Mouse (Mus musculus): ENCODE results near the gene Phb2. TPM values are rescaled to one million over a fixed set of nuclear protein-coding genes. Genes with fewer than 3 reads are reported as not detected.

Gene Phb2
- polyA plus RNA-seq, 1 experiment from 2014 or later: 377 TPM

DNA sequence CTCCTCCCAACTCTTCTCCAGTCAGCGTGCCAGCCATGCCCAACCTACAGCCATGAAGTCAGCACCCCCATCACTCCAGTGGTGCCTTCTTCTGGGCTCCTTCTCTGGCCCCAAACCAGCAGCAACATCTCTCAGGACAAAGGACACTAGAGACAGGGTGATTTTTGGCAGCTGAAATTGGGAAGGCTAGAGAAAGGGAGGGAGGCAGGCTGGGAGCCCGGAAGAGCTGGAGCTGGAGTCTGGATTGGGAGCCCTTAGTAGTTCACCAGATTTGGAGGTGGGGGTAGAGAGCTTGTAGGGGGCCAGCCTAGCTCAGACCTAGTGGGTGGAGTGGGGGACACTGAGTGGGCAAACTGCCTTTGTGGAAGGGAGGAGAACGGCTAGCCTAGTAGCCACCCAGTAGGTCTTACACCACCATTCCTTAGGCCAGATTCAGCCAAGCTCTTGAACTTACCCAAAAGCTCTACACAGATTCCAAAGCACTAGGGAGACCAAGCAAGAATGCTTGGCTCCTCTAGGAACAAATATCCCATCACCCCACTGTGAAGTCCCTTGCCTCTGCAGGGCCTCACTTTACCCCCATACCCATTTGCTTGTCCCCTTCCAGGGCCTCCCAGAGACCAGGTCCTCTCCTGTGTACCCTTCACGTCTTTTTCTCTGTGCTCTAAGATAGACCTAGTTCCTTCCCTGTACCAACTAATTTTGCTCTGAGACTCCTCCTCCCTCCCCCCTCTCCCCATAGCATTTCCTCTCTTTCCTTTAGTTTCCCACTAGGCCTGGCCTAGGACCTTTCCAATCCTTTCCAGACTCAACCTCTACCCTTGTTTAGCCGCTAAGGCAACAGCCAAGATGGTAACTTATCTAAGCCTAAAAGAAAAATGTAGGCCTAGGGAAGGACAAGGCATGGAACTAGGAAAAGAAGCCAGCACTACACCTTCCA, 46.0 kb downstream of the Phb2 start:
- WGBS: 20% methylated on average over 5 of the region's 5 CpGs
- ATAC-seq (ENCODE audit: insufficient read depth): peak; percentile 50
- H3K4me1 ChIP-seq (ENCODE audit: insufficient read depth): peaks cover 22% of the 10 kb centered on the region

DNA sequence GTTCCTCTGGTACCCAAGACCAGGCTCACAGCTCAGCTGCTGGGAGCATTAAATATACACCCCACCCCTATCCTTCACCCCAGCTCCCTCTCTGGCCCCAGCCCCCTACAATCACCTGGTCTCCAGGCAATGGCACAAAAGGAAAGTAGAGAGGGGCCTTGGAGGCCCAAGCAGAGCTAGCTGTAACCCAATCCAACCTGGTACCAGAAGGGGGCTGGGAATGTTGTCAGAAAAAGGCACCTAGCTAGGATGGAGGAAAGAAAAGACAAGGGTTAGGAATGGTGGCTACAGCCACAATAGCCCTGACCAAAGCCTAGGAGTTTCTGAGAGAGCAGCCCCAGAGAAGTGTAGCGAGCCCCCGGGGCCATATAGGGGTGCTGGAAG, 46.7 kb downstream of the Phb2 start:
- Histone ChIP-seq H3K4me2 (peak overlapping the region; percentile 78), H3K9ac (peak overlapping the region; percentile 38), H3K9me3 (ENCODE audit: low read depth, low read length) (no peaks in the 10 kb centered on the region), H3K4me1 (ENCODE audit: insufficient read depth) (peaks cover 22% of the 10 kb centered on the region), H3K27ac (ENCODE audit: low read depth) (peak overlapping the region; percentile 97), H3K27me3 (ENCODE audit: insufficient read depth, low read length) (no peaks in the 10 kb centered on the region), H3K4me3 (ENCODE audit: low read depth, low read length) (peak overlapping the region; percentile 78; the same call in 1 of the 2 replicates), H3K36me3 (ENCODE audit: insufficient read depth) (no peaks in the 10 kb centered on the region)
- ATAC-seq (ENCODE audit: insufficient read depth) (no peak), DNase-seq (no peak)
- TF ChIP-seq CTCF (IDR thresholded peaks at IDR 0.05; ENCODE audit: low read depth): no peak
- 42% methylated on average over 2 of the region's 2 CpGs for WGBS

More for the DNA sequence above, 46.0 kb downstream of the Phb2 start:
- Histone ChIP-seq H3K27ac (ENCODE audit: low read depth) (peak overlapping the region; percentile 97), H3K4me3 (ENCODE audit: low read depth, low read length) (peak overlapping the region; percentile 78), H3K27me3 (ENCODE audit: insufficient read depth, low read length) (no peaks in the 10 kb centered on the region), H3K9me3 (ENCODE audit: low read depth, low read length) (no peaks in the 10 kb centered on the region), H3K4me2 (peak overlapping the region; percentile 78), H3K36me3 (ENCODE audit: insufficient read depth) (no peaks in the 10 kb centered on the region; the same call in 1 of the 2 replicates), H3K9ac (peak overlapping the region; percentile 90)
- no peak for TF ChIP-seq CTCF (IDR thresholded peaks at IDR 0.05; ENCODE audit: low read depth)
- peak; percentile 90 for DNase-seq

DNA sequence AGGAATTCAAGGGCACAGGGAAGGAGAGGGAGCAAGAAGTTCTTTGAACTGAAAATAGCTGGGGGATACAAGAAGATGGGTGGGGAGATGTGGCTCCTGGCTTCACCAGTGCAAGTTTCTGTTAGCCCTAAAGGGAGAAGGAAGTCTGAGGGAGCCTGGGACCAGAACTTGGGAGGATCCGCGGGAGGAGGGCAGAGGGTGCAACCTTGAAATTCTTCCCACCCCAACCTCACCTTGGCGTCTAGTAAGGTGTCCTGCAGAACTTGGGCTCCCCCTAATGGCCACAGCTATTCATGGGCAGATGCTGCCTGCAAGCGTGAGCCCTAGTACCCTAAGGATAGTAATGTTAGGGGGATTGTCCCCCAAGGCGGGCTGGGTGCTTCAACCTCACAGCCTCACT, 47.1 kb downstream of the Phb2 start:
- H3K9ac ChIP-seq: peak overlapping the region; percentile 38
- H3K4me2 ChIP-seq: peak overlapping the region; percentile 78
- peak overlapping the region; percentile 97 for H3K27ac ChIP-seq (ENCODE audit: low read depth)
- peaks cover 21% of the 10 kb centered on the region for H3K4me1 ChIP-seq (ENCODE audit: insufficient read depth)
- peak overlapping the region; percentile 78; the same call in 1 of the 2 replicates for H3K4me3 ChIP-seq (ENCODE audit: low read depth, low read length)
- WGBS: 4% methylated on average over 5 of the region's 5 CpGs
- ATAC-seq (ENCODE audit: insufficient read depth): no peak
- TF ChIP-seq CTCF (IDR thresholded peaks at IDR 0.05; ENCODE audit: low read depth): peak; percentile 94
- H3K36me3 ChIP-seq (ENCODE audit: insufficient read depth): no peaks in the 10 kb centered on the region
- no peaks in the 10 kb centered on the region for H3K9me3 ChIP-seq (ENCODE audit: low read depth, low read length)
- no peaks in the 10 kb centered on the region for H3K27me3 ChIP-seq (ENCODE audit: insufficient read depth, low read length)
- DNase-seq: peak; percentile 92

DNA sequence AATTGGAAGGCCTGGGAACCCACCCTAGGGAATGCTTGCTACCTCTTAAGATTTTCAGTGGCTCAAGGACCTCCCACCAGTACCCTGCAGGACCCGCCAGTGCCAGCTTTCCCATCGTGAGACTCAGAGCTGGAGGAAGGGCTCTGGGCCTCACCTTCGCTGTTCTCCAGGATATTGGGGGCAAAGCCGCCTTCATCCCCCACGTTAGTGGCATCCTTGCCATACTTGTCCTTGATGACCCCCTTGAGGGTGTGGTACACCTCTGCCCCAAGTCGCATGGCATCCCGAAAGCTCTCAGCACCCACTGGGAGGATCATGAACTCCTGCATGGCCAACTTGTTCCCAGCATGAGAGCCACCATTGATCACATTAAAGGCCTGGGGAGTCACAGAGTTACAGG, 53.8 kb downstream of the Phb2 start:
- Histone ChIP-seq H3K4me1 (ENCODE audit: insufficient read depth) (0 out of 2 replicates have a peak, but pooled peaks cover 3% of the 10 kb centered on the region), H3K9ac (no peak overlapping the region), H3K36me3 (ENCODE audit: insufficient read depth) (no peaks in the 10 kb centered on the region), H3K27ac (ENCODE audit: low read depth) (no peak overlapping the region), H3K9me3 (ENCODE audit: low read depth, low read length) (no peaks in the 10 kb centered on the region), H3K4me3 (ENCODE audit: low read depth, low read length) (no peak overlapping the region), H3K27me3 (ENCODE audit: insufficient read depth, low read length) (no peaks in the 10 kb centered on the region), H3K4me2 (no peak overlapping the region)
- 84% methylated on average over 7 of the region's 7 CpGs for WGBS
- DNase-seq: no peak
- no peak for TF ChIP-seq CTCF (IDR thresholded peaks at IDR 0.05; ENCODE audit: low read depth)
- no peak for ATAC-seq (ENCODE audit: insufficient read depth)

MicroRNA genes within 50 kb of the gene (microRNA counts, 519-probe panel; counts per million panel counts)
- microRNA mmu-miR-141 (3,107 counts per million, percentile 60 among the panel's probes with 10 or more counts), microRNA mmu-miR-200c (4,303 counts per million, percentile 88 among the panel's probes with 10 or more counts)

Small RNA genes lying within 50 kb of the gene (microRNA-seq; reads per million reads assigned to microRNA genes)
- gene Mir141 (ENCODE audit: borderline number of aligned reads) (1,903 reads per million, percentile 79 among the genes with 10 or more reads in this experiment), gene Mir200c (ENCODE audit: borderline number of aligned reads) (12,426 reads per million, percentile 95 among the genes with 10 or more reads in this experiment)

Other genes with a start within 250 kb of the Phb2 start
- 1.9 and 2.0 TPM in 2 replicates for gene Clstn3, start 247.5 kb upstream of the Phb2 start, polyA plus RNA-seq (2014; fragmentation: Nextera tagmentation; extraction: Ambion mirVana)
- 0.66 and 0.78 TPM in 2 replicates for gene C1rl, start 219.2 kb upstream of the Phb2 start, polyA plus RNA-seq (2014; fragmentation: Nextera tagmentation; extraction: Ambion mirVana)
- 1.9 TPM in 2 replicates for gene C1ra, start 199.9 kb upstream of the Phb2 start, polyA plus RNA-seq (2014; fragmentation: Nextera tagmentation; extraction: Ambion mirVana)
- 0.64 and 1.2 TPM in 2 replicates for gene C1s1, start 170.0 kb upstream of the Phb2 start, polyA plus RNA-seq (2014; fragmentation: Nextera tagmentation; extraction: Ambion mirVana)
- gene C1rb, start 142.0 kb upstream of the Phb2 start, polyA plus RNA-seq (2014; fragmentation: Nextera tagmentation; extraction: Ambion mirVana): not detected in 2 replicates
- gene C1s2, start 76.3 kb upstream of the Phb2 start, polyA plus RNA-seq (2014; fragmentation: Nextera tagmentation; extraction: Ambion mirVana): not detected in 2 replicates
- 50.3 and 53.1 TPM in 2 replicates for gene Lpcat3, start 49.3 kb upstream of the Phb2 start, polyA plus RNA-seq (2014; fragmentation: Nextera tagmentation; extraction: Ambion mirVana)
- gene Emg1, start 158 bp upstream of the Phb2 start, polyA plus RNA-seq (2014; fragmentation: Nextera tagmentation; extraction: Ambion mirVana): 214 and 228 TPM in 2 replicates
- 12.1 and 12.6 TPM in 2 replicates for gene Ptpn6, start 26.4 kb downstream of the Phb2 start, polyA plus RNA-seq (2014; fragmentation: Nextera tagmentation; extraction: Ambion mirVana)
- 429 and 440 TPM in 2 replicates for gene Grcc10, start 29.0 kb downstream of the Phb2 start, polyA plus RNA-seq (2014; fragmentation: Nextera tagmentation; extraction: Ambion mirVana)
- not detected in 2 replicates for gene Gm45234, start 43.7 kb downstream of the Phb2 start, polyA plus RNA-seq (2014; fragmentation: Nextera tagmentation; extraction: Ambion mirVana)
- gene Atn1, start 44.2 kb downstream of the Phb2 start, polyA plus RNA-seq (2014; fragmentation: Nextera tagmentation; extraction: Ambion mirVana): 13.1 and 15.1 TPM in 2 replicates
- gene Eno2, start 57.3 kb downstream of the Phb2 start, polyA plus RNA-seq (2014; fragmentation: Nextera tagmentation; extraction: Ambion mirVana): 2.2 and 4.1 TPM in 2 replicates
- 0.17 and 0.58 TPM in 2 replicates for gene Lrrc23, start 67.4 kb downstream of the Phb2 start, polyA plus RNA-seq (2014; fragmentation: Nextera tagmentation; extraction: Ambion mirVana)
- gene Spsb2, start 96.3 kb downstream of the Phb2 start, polyA plus RNA-seq (2014; fragmentation: Nextera tagmentation; extraction: Ambion mirVana): 6.8 and 6.9 TPM in 2 replicates
- 701 and 718 TPM in 2 replicates for gene Tpi1, start 102.0 kb downstream of the Phb2 start, polyA plus RNA-seq (2014; fragmentation: Nextera tagmentation; extraction: Ambion mirVana)
- 143 TPM in 2 replicates for gene Usp5, start 117.1 kb downstream of the Phb2 start, polyA plus RNA-seq (2014; fragmentation: Nextera tagmentation; extraction: Ambion mirVana)
- gene Cdca3, start 117.2 kb downstream of the Phb2 start, polyA plus RNA-seq (2014; fragmentation: Nextera tagmentation; extraction: Ambion mirVana): 204 and 206 TPM in 2 replicates
- 0.24 and 0.68 TPM in 2 replicates for gene Gnb3, start 127.9 kb downstream of the Phb2 start, polyA plus RNA-seq (2014; fragmentation: Nextera tagmentation; extraction: Ambion mirVana)
- gene P3h3, start 145.4 kb downstream of the Phb2 start, polyA plus RNA-seq (2014; fragmentation: Nextera tagmentation; extraction: Ambion mirVana): 29.5 and 34.3 TPM in 2 replicates
- 0.08 and 0.30 TPM in 2 replicates for gene Gpr162, start 151.6 kb downstream of the Phb2 start, polyA plus RNA-seq (2014; fragmentation: Nextera tagmentation; extraction: Ambion mirVana)
- gene Cd4, start 175.9 kb downstream of the Phb2 start, polyA plus RNA-seq (2014; fragmentation: Nextera tagmentation; extraction: Ambion mirVana): 0.11 TPM in 1 of 2 replicates, not detected in the other
- gene Lag3, start 199.4 kb downstream of the Phb2 start, polyA plus RNA-seq (2014; fragmentation: Nextera tagmentation; extraction: Ambion mirVana): 1.4 and 2.2 TPM in 2 replicates
- gene Ptms, start 207.8 kb downstream of the Phb2 start, polyA plus RNA-seq (2014; fragmentation: Nextera tagmentation; extraction: Ambion mirVana): 377 and 442 TPM in 2 replicates
- gene Mlf2, start 219.1 kb downstream of the Phb2 start, polyA plus RNA-seq (2014; fragmentation: Nextera tagmentation; extraction: Ambion mirVana): 390 and 401 TPM in 2 replicates

Data from lung, embryonic 14.5 days (tissue).